23 mouse cellular contexts compared by ENCODE assay signal in the genomic region with DNA sequence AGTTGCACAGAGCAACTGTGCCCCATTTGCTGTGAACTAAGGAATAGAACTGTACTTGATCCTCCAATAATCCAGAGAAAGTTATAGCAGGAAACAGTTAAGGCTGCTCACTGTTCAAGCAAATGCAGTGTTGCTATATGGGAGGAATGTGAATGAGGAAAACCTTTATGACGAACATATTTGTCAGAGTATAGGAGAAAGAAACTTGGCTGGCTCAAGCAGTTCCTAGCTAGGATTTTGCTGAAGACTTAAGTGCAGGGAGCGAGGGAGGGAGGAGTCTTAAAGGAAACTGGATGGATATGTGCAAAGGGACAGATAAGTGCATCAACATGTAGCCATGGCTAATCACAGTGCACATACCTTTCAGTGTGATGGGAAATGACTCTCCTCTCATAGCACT.
"Had no signal": no experiment of that assay in that cellular context is flagged by ENCODE, and none has a peak within 500 bp of the region (broad histone marks: within the 10 kb centered on the region; RNA-seq: fewer than 3 reads in every experiment).

No protein-coding gene starts in this region.

- DNase-seq: gastrocnemius, postnatal 14 days; gastrocnemius, postnatal 36 days; heart, adult 11 months; heart, adult 2 months; heart, postnatal 14 days; heart, postnatal 36 days; kidney, adult 11 months; kidney, adult 2 months; kidney, adult 9 months; kidney, postnatal 14 days; kidney, postnatal 36 days; left cerebral cortex, postnatal 4 days had no signal

- ATAC-seq: hindbrain, postnatal 0 days; intestine, embryonic 16.5 days; liver, embryonic 12.5 days had no signal

- H3K4me3 ChIP-seq: heart, adult 2 months; heart, embryonic 13.5 days; heart, embryonic 15.5 days; hindbrain, embryonic 13.5 days; hindbrain, embryonic 15.5 days; kidney, embryonic 15.5 days; limb, embryonic 12.5 days; limb, embryonic 15.5 days; liver, embryonic 12.5 days had no signal

- H3K27ac ChIP-seq: heart, adult 2 months; heart, embryonic 13.5 days; heart, embryonic 15.5 days; hindbrain, embryonic 15.5 days; hindbrain, postnatal 0 days; kidney, embryonic 15.5 days; limb, embryonic 12.5 days; limb, embryonic 15.5 days; liver, embryonic 12.5 days; liver, embryonic 14.5 days had no signal
